Mouse (Mus musculus) telencephalon, adult 2 months (tissue): Measurements from ENCODE around the gene Gm33543.

Experiments
- DNase-seq: peaks from one replicate; pipeline ENCODE4 v3.0.0-alpha.2; 2011; ENCODE audit warnings: low read depth, low spot score

Gene Gm33543

GRCm38 (mm10) chr10:95836530-95837264 is 6.0 kb downstream of the Gm33543 start:
- no peak for DNase-seq

- no peak for DNase-seq
Observed at GRCm38 (mm10) chr10:95830891-95831290, 11.8 kb downstream of the Gm33543 start.

GRCm38 (mm10) chr10:95829471-95829870 is 13.3 kb downstream of the Gm33543 start:
- DNase-seq = no peak

- no peak for DNase-seq
Observed at GRCm38 (mm10) chr10:95828374-95828773, 14.4 kb downstream of the Gm33543 start.

- no peak for DNase-seq
Observed at GRCm38 (mm10) chr10:95825651-95826050, 17.1 kb downstream of the Gm33543 start.

GRCm38 (mm10) chr10:95818506-95818905 is 24.2 kb downstream of the Gm33543 start:
- DNase-seq = no peak

- DNase-seq = no peak
Observed at GRCm38 (mm10) chr10:95817419-95818161, 25.1 kb downstream of the Gm33543 start.

- DNase-seq = no peak
Observed at GRCm38 (mm10) chr10:95814351-95814750, 28.4 kb downstream of the Gm33543 start.

- no peak for DNase-seq
Observed at GRCm38 (mm10) chr10:95811869-95812268, 30.9 kb downstream of the Gm33543 start.

GRCm38 (mm10) chr10:95801443-95801811 is 41.3 kb downstream of the Gm33543 start:
- no peak for DNase-seq

GRCm38 (mm10) chr10:95800693-95801442 is 41.9 kb downstream of the Gm33543 start:
- DNase-seq = no peak

GRCm38 (mm10) chr10:95797645-95798395 is 44.9 kb downstream of the Gm33543 start:
- DNase-seq = no peak

GRCm38 (mm10) chr10:95795500-95795899 is 47.2 kb downstream of the Gm33543 start:
- no peak for DNase-seq

GRCm38 (mm10) chr10:95794706-95795105 is 48.0 kb downstream of the Gm33543 start:
- DNase-seq = no peak

- DNase-seq = no peak
Observed at GRCm38 (mm10) chr10:95791427-95791804, 51.3 kb downstream of the Gm33543 start.

- DNase-seq = no peak
Observed at GRCm38 (mm10) chr10:95790771-95791426, 51.8 kb downstream of the Gm33543 start.

GRCm38 (mm10) chr10:95787176-95787575 is 55.6 kb downstream of the Gm33543 start:
- peak; percentile 64 for DNase-seq

- no peak for DNase-seq
Observed at GRCm38 (mm10) chr10:95784837-95785236, 57.9 kb downstream of the Gm33543 start.

- no peak for DNase-seq
Observed at GRCm38 (mm10) chr10:95780881-95781600, 61.7 kb downstream of the Gm33543 start.

GRCm38 (mm10) chr10:95779801-95780385 is 62.8 kb downstream of the Gm33543 start:
- DNase-seq = no peak
